8 mouse cellular contexts compared by ENCODE assay signal in genomic region chr12:4906476-4906875, GRCm38 (mm10). TPM values are rescaled to one million over a fixed set of nuclear protein-coding genes. Genes with fewer than 3 reads are reported as not detected.
DNase-seq lines count a peak whose midpoint lies in the region; ATAC-seq lines count a peak whose summit lies in the region.

No protein-coding gene starts in this region.

- 66% methylated on average over 7 of the region's 7 CpGs for WGBS in neural tube, embryonic 11.5 days
- 46% methylated on average over 7 of the region's 7 CpGs for WGBS in limb, embryonic 15.5 days
- WGBS in stomach, embryonic 15.5 days = 38% methylated on average over 7 of the region's 7 CpGs

- peak; percentile 10 for DNase-seq in CD4-positive, CD25-positive, alpha-beta regulatory T cell, adult 2 months (ENCODE audit: low read depth, low spot score)
- DNase-seq in neural tube, embryonic 11.5 days (ENCODE audit: low spot score) = no peak
- DNase-seq in neural tube, embryonic 10.5 days (ENCODE audit: extremely low spot score, low spot score) = no peak
- no peak for DNase-seq in thymus, postnatal 10 days (ENCODE audit: low spot score in 2 of 2)
- no peak for DNase-seq in embryo, embryonic 9.5 days (ENCODE audit: extremely low spot score)

- H3K4me2 ChIP-seq in neural tube, embryonic 11.5 days (ENCODE audit: low read depth) = peak overlapping the region; percentile 81
- H3K4me2 ChIP-seq in limb, embryonic 15.5 days = peak overlapping the region; percentile 69
- peak overlapping the region; percentile 88 for H3K4me2 ChIP-seq in stomach, embryonic 15.5 days

- peak overlapping the region; percentile 67 for H3K4me3 ChIP-seq in neural tube, embryonic 11.5 days (ENCODE audit: low read depth, low read length)
- peak overlapping the region; percentile 75 for H3K4me3 ChIP-seq in limb, embryonic 15.5 days
- peak overlapping the region; percentile 80 for H3K4me3 ChIP-seq in stomach, embryonic 15.5 days (replicated peaks)

- no peaks in the 10 kb centered on the region for H3K27me3 ChIP-seq in neural tube, embryonic 11.5 days (ENCODE audit: control insufficient read depth, insufficient read depth, low read length)
- H3K27me3 ChIP-seq in limb, embryonic 15.5 days = no peaks in the 10 kb centered on the region
- no peaks in the 10 kb centered on the region for H3K27me3 ChIP-seq in stomach, embryonic 15.5 days (replicated peaks)

- no peak overlapping the region; the same call in 1 of the 2 replicates for H3K9ac ChIP-seq in neural tube, embryonic 11.5 days (ENCODE audit: low read length)
- H3K9ac ChIP-seq in limb, embryonic 15.5 days = peak overlapping the region; percentile 80
- no peak overlapping the region for H3K9ac ChIP-seq in stomach, embryonic 15.5 days

- ATAC-seq in CD4-positive, CD25-positive, alpha-beta regulatory T cell, adult 4 months = no peak
- no peak for ATAC-seq in neural tube, embryonic 11.5 days (ENCODE audit: insufficient read depth, low FRiP score, low TSS enrichment)
- ATAC-seq in limb, embryonic 15.5 days (ENCODE audit: insufficient number of reproducible peaks, low FRiP score, low TSS enrichment, low read depth) = no peak
- ATAC-seq in stomach, embryonic 15.5 days (ENCODE audit: insufficient read depth, low FRiP score, low read depth) = no peak

- no peaks in the 10 kb centered on the region for H3K4me1 ChIP-seq in neural tube, embryonic 11.5 days (ENCODE audit: control insufficient read depth, insufficient read depth, low read length)
- no peaks in the 10 kb centered on the region for H3K4me1 ChIP-seq in limb, embryonic 15.5 days
- H3K4me1 ChIP-seq in stomach, embryonic 15.5 days = no peaks in the 10 kb centered on the region

- no peaks in the 10 kb centered on the region for H3K36me3 ChIP-seq in neural tube, embryonic 11.5 days (ENCODE audit: control insufficient read depth, insufficient read depth, low read length)
- 0 out of 2 replicates have a peak, but pooled peaks cover 4% of the 10 kb centered on the region for H3K36me3 ChIP-seq in limb, embryonic 15.5 days
- H3K36me3 ChIP-seq in stomach, embryonic 15.5 days = no peaks in the 10 kb centered on the region

- no peaks in the 10 kb centered on the region for H3K9me3 ChIP-seq in neural tube, embryonic 11.5 days (ENCODE audit: control insufficient read depth, low read length)
- H3K9me3 ChIP-seq in limb, embryonic 15.5 days = no peaks in the 10 kb centered on the region
- no peaks in the 10 kb centered on the region for H3K9me3 ChIP-seq in stomach, embryonic 15.5 days

- H3K27ac ChIP-seq in neural tube, embryonic 11.5 days (ENCODE audit: low read depth, low read length) = no peak overlapping the region
- H3K27ac ChIP-seq in limb, embryonic 15.5 days = no peak overlapping the region
- 0 out of 2 replicates have a peak overlapping the region, but pooled peaks have one; percentile 86 for H3K27ac ChIP-seq in stomach, embryonic 15.5 days

RNA-seq across cellular contexts. Expression of gene Ubxn2a, which starts 1.0 kb away (rescaled TPM):
- polyA plus RNA-seq in CD4-positive, CD25-positive, alpha-beta regulatory T cell, adult 4 months (2017; shearing (Covaris generic)) = 10 to 100 TPM in 1 of 2 experiments, 1 to 10 TPM in 1; 8.5 to 12.3 TPM
- polyA plus RNA-seq in neural tube, embryonic 11.5 days (2014; fragmentation: Nextera tagmentation; extraction: Ambion mirVana) = 26.5 and 26.7 TPM in 2 replicates
- polyA plus RNA-seq in limb, embryonic 15.5 days (2015; fragmentation: Nextera tagmentation; extraction: Ambion mirVana) = 24.6 and 25.6 TPM in 2 replicates
- 31.6 and 32.3 TPM in 2 replicates for polyA plus RNA-seq in stomach, embryonic 15.5 days (2015; fragmentation: Nextera tagmentation; extraction: Ambion mirVana)

RNA-seq across cellular contexts. Expression of gene Atad2b, which starts 10.7 kb away (rescaled TPM):
- 10 to 100 TPM; 11.9 to 13.0 TPM for polyA plus RNA-seq in CD4-positive, CD25-positive, alpha-beta regulatory T cell, adult 4 months (2017; shearing (Covaris generic))
- polyA plus RNA-seq in neural tube, embryonic 11.5 days (2014; fragmentation: Nextera tagmentation; extraction: Ambion mirVana) = 22.5 and 27.1 TPM in 2 replicates
- polyA plus RNA-seq in limb, embryonic 15.5 days (2015; fragmentation: Nextera tagmentation; extraction: Ambion mirVana) = 6.8 and 9.6 TPM in 2 replicates
- 9.3 and 10.8 TPM in 2 replicates for polyA plus RNA-seq in stomach, embryonic 15.5 days (2015; fragmentation: Nextera tagmentation; extraction: Ambion mirVana)

RNA-seq across cellular contexts. Expression of gene Mfsd2b, which starts 32.3 kb away (rescaled TPM):
- under 1 TPM; 0.58 to 0.90 TPM for polyA plus RNA-seq in CD4-positive, CD25-positive, alpha-beta regulatory T cell, adult 4 months (2017; shearing (Covaris generic))
- 4.4 and 4.7 TPM in 2 replicates for polyA plus RNA-seq in neural tube, embryonic 11.5 days (2014; fragmentation: Nextera tagmentation; extraction: Ambion mirVana)
- 0.94 and 1.1 TPM in 2 replicates for polyA plus RNA-seq in limb, embryonic 15.5 days (2015; fragmentation: Nextera tagmentation; extraction: Ambion mirVana)
- 2.9 and 5.0 TPM in 2 replicates for polyA plus RNA-seq in stomach, embryonic 15.5 days (2015; fragmentation: Nextera tagmentation; extraction: Ambion mirVana)
